In genomic region chr4:62518416-62519121, GRCm38 (mm10) we compare ENCODE assay signal across 8 mouse cellular contexts. TPM values are rescaled to one million over a fixed set of nuclear protein-coding genes. Genes with fewer than 3 reads are reported as not detected.
DNase-seq lines count a peak whose midpoint lies in the region; ATAC-seq and TF ChIP-seq lines count a peak whose summit lies in the region.

No protein-coding gene starts in this region.

- peak overlapping the region; percentile 88 for H3K4me3 ChIP-seq in E14TG2a.4 (replicated peaks; ENCODE audit: low read length)
- peak overlapping the region; percentile 78 for H3K4me3 ChIP-seq in embryonic facial prominence, embryonic 12.5 days
- H3K4me3 ChIP-seq in hindbrain, embryonic 14.5 days (replicated peaks; ENCODE audit: low read length): peak overlapping the region; percentile 70
- H3K4me3 ChIP-seq in neural tube, embryonic 12.5 days: peak overlapping the region; percentile 9; the same call in 1 of the 2 replicates

- no peak for ATAC-seq in embryonic facial prominence, embryonic 12.5 days (ENCODE audit: insufficient number of reproducible peaks, insufficient read depth, low FRiP score, low TSS enrichment)
- ATAC-seq in hindbrain, embryonic 14.5 days (ENCODE audit: low FRiP score): no peak
- ATAC-seq in neural tube, embryonic 12.5 days (ENCODE audit: low FRiP score, low read depth): no peak

- peak overlapping the region; percentile 55; the same call in 1 of the 2 replicates for H3K27ac ChIP-seq in embryonic facial prominence, embryonic 12.5 days
- peak overlapping the region; percentile 75; the same call in 1 of the 2 replicates for H3K27ac ChIP-seq in hindbrain, embryonic 14.5 days
- H3K27ac ChIP-seq in neural tube, embryonic 12.5 days: no peak overlapping the region

- H3K27me3 ChIP-seq in E14TG2a.4 (ENCODE audit: insufficient read depth, low read length): peaks cover 4% of the 10 kb centered on the region; the same call in 1 of the 2 replicates
- H3K27me3 ChIP-seq in embryonic facial prominence, embryonic 12.5 days: no peaks in the 10 kb centered on the region
- no peaks in the 10 kb centered on the region for H3K27me3 ChIP-seq in hindbrain, embryonic 14.5 days (ENCODE audit: control insufficient read depth, insufficient read depth, low read length)
- no peaks in the 10 kb centered on the region for H3K27me3 ChIP-seq in neural tube, embryonic 12.5 days (replicated peaks)

- H3K4me1 ChIP-seq in E14TG2a.4 (replicated peaks; ENCODE audit: low read depth, low read length): peaks cover 37% of the 10 kb centered on the region
- H3K4me1 ChIP-seq in embryonic facial prominence, embryonic 12.5 days: peaks cover 29% of the 10 kb centered on the region
- peaks cover 18% of the 10 kb centered on the region for H3K4me1 ChIP-seq in hindbrain, embryonic 14.5 days (replicated peaks; ENCODE audit: control insufficient read depth, insufficient read depth, low read length)
- H3K4me1 ChIP-seq in neural tube, embryonic 12.5 days: peaks cover 17% of the 10 kb centered on the region

- DNase-seq in A20 (ENCODE audit: low read depth, low spot score) (peak; percentile 95), liver (peak; percentile 66)
- DNase-seq in hindbrain, embryonic 14.5 days (ENCODE audit: low spot score): no peak
- DNase-seq in embryo, embryonic 11 days: no peak
- DNase-seq in urinary bladder, postnatal 25 days (ENCODE audit: low spot score): no peak

- TF ChIP-seq CTCF in E14TG2a.4 (conservative IDR thresholded peaks at IDR 0.05; ENCODE audit: low read length): no peak

- H3K36me3 ChIP-seq in E14TG2a.4 (ENCODE audit: insufficient read depth, low read length): peaks cover 30% of the 10 kb centered on the region
- peaks cover 19% of the 10 kb centered on the region for H3K36me3 ChIP-seq in embryonic facial prominence, embryonic 12.5 days
- peaks cover 12% of the 10 kb centered on the region for H3K36me3 ChIP-seq in hindbrain, embryonic 14.5 days (replicated peaks; ENCODE audit: control insufficient read depth, insufficient read depth)
- H3K36me3 ChIP-seq in neural tube, embryonic 12.5 days: peaks cover 12% of the 10 kb centered on the region; the same call in 1 of the 2 replicates

- peaks cover 6% of the 10 kb centered on the region for H3K9me3 ChIP-seq in E14TG2a.4 (ENCODE audit: low read length)
- no peaks in the 10 kb centered on the region for H3K9me3 ChIP-seq in embryonic facial prominence, embryonic 12.5 days
- no peaks in the 10 kb centered on the region for H3K9me3 ChIP-seq in hindbrain, embryonic 14.5 days (ENCODE audit: control insufficient read depth, low read length)
- no peaks in the 10 kb centered on the region for H3K9me3 ChIP-seq in neural tube, embryonic 12.5 days

- WGBS in embryonic facial prominence, embryonic 12.5 days: 46% methylated on average over 13 of the region's 13 CpGs
- 60% methylated on average over 13 of the region's 13 CpGs for WGBS in hindbrain, embryonic 14.5 days
- 58% methylated on average over 13 of the region's 13 CpGs for WGBS in neural tube, embryonic 12.5 days

- H3K4me2 ChIP-seq in embryonic facial prominence, embryonic 12.5 days (replicated peaks): peak overlapping the region; percentile 74
- H3K4me2 ChIP-seq in hindbrain, embryonic 14.5 days (replicated peaks): peak overlapping the region; percentile 58
- peak overlapping the region; percentile 82 for H3K4me2 ChIP-seq in neural tube, embryonic 12.5 days (replicated peaks)

- peak overlapping the region; percentile 75 for H3K9ac ChIP-seq in embryonic facial prominence, embryonic 12.5 days
- H3K9ac ChIP-seq in hindbrain, embryonic 14.5 days: peak overlapping the region; percentile 69
- peak overlapping the region; percentile 78 for H3K9ac ChIP-seq in neural tube, embryonic 12.5 days

RNA-seq across cellular contexts. Expression of gene Alad, which starts 1.1 kb away (rescaled TPM):
- polyA plus RNA-seq in embryonic facial prominence, embryonic 12.5 days (2016; fragmentation: Nextera tagmentation; extraction: Ambion mirVana): 76.9 and 78.5 TPM in 2 replicates
- polyA plus RNA-seq in hindbrain, embryonic 14.5 days (2014; fragmentation: Nextera tagmentation; extraction: Ambion mirVana): 73.4 and 75.2 TPM in 2 replicates
- polyA plus RNA-seq in neural tube, embryonic 12.5 days (2016; fragmentation: Nextera tagmentation; extraction: Ambion mirVana): 65.3 and 69.1 TPM in 2 replicates

RNA-seq across cellular contexts. Expression of gene Pole3, which starts 6.3 kb away (rescaled TPM):
- polyA plus RNA-seq in embryonic facial prominence, embryonic 12.5 days (2016; fragmentation: Nextera tagmentation; extraction: Ambion mirVana): 89.1 and 92.8 TPM in 2 replicates
- polyA plus RNA-seq in hindbrain, embryonic 14.5 days (2014; fragmentation: Nextera tagmentation; extraction: Ambion mirVana): 52.7 and 58.3 TPM in 2 replicates
- 82.9 and 88.6 TPM in 2 replicates for polyA plus RNA-seq in neural tube, embryonic 12.5 days (2016; fragmentation: Nextera tagmentation; extraction: Ambion mirVana)

RNA-seq across cellular contexts. Expression of gene 4933430I17Rik, which starts 6.6 kb away (rescaled TPM):
- 0.45 and 0.99 TPM in 2 replicates for polyA plus RNA-seq in embryonic facial prominence, embryonic 12.5 days (2016; fragmentation: Nextera tagmentation; extraction: Ambion mirVana)
- polyA plus RNA-seq in hindbrain, embryonic 14.5 days (2014; fragmentation: Nextera tagmentation; extraction: Ambion mirVana): 0.24 and 0.76 TPM in 2 replicates
- 1.1 TPM in 2 replicates for polyA plus RNA-seq in neural tube, embryonic 12.5 days (2016; fragmentation: Nextera tagmentation; extraction: Ambion mirVana)

RNA-seq across cellular contexts. Expression of gene Hdhd3, which starts 15.3 kb away (rescaled TPM):
- polyA plus RNA-seq in embryonic facial prominence, embryonic 12.5 days (2016; fragmentation: Nextera tagmentation; extraction: Ambion mirVana): 11.1 and 14.2 TPM in 2 replicates
- 11.7 and 13.3 TPM in 2 replicates for polyA plus RNA-seq in hindbrain, embryonic 14.5 days (2014; fragmentation: Nextera tagmentation; extraction: Ambion mirVana)
- 14.6 and 14.8 TPM in 2 replicates for polyA plus RNA-seq in neural tube, embryonic 12.5 days (2016; fragmentation: Nextera tagmentation; extraction: Ambion mirVana)

RNA-seq across cellular contexts. Expression of gene Bspry, which starts 38.7 kb away (rescaled TPM):
- 2.9 and 3.3 TPM in 2 replicates for polyA plus RNA-seq in embryonic facial prominence, embryonic 12.5 days (2016; fragmentation: Nextera tagmentation; extraction: Ambion mirVana)
- 0.86 and 1.2 TPM in 2 replicates for polyA plus RNA-seq in hindbrain, embryonic 14.5 days (2014; fragmentation: Nextera tagmentation; extraction: Ambion mirVana)
- 0.65 and 0.74 TPM in 2 replicates for polyA plus RNA-seq in neural tube, embryonic 12.5 days (2016; fragmentation: Nextera tagmentation; extraction: Ambion mirVana)

Comparison
In these comparisons a context has a peak if more than half of its experiments do, and no peak if none do; other contexts are left out.
1. DNase-seq: peak in A20 (single experiment) and liver (single experiment); none in hindbrain, embryonic 14.5 days (single experiment), embryo, embryonic 11 days (single experiment) and urinary bladder, postnatal 25 days (single experiment).
2. H3K4me3 ChIP-seq: peak in every context shown above with its lines; median percentile 88 in E14TG2a.4; 78 in embryonic facial prominence, embryonic 12.5 days; 70 in hindbrain, embryonic 14.5 days; 9 in neural tube, embryonic 12.5 days.
3. Peak in every context shown above with its lines, with median percentiles within 50 percentile points of each other: H3K4me2 ChIP-seq and H3K9ac ChIP-seq.